Mouse (Mus musculus): ENCODE results near the gene Dab2ip.

Dab2ip gene

GRCm38 (mm10) chr2:35720550-35720949, 162.5 kb downstream of the Dab2ip start:
- peak; percentile 56 for DNase-seq

DNA sequence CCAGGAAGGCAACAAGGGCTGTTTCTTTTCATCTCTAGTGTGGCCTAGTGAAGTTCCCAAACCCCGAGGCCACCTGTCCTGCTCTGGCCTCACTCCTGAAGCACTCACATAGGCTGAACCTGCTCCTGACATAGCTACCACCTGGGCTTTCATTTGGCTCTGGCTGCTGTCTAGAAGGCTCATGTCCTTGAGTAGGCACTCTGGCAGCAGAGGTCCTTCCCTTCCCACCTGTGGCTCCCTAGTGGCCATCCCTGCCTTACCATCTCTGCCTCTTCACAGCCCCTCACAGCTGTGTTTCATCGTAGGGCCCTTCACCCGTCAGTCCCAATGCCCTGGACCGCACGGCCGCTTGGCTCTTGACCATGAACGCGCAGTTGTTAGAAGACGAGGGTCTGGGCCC, 162.9 kb downstream of the Dab2ip start:
- DNase-seq, result no peak

- peak; percentile 74 to 76 for DNase-seq
These were observed 164.8 kb downstream of the Dab2ip start for GRCm38 (mm10) chr2:35722821-35723220.

DNA sequence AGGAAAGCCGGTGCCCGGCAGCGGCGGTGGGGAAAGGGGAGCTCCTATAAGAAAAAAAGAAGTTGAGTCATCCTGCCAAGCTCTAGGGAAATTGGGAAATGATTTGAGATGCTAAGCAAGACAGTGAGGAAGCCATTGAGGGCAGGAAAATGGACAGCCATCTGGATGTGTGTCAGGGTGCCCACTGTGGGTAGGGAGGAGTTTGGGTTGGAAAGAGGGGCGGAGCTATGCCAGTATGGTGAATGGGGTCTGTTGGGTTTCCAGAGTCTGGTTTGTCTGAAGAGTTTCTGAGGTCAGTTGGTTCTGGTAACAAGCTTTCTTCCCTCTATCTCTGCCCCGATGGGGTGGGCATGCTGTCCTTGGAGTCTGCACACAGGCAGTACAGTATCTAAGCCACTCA, 165.2 kb downstream of the Dab2ip start:
- peak in 1 of 2 experiments; percentile 49 for DNase-seq

DNA sequence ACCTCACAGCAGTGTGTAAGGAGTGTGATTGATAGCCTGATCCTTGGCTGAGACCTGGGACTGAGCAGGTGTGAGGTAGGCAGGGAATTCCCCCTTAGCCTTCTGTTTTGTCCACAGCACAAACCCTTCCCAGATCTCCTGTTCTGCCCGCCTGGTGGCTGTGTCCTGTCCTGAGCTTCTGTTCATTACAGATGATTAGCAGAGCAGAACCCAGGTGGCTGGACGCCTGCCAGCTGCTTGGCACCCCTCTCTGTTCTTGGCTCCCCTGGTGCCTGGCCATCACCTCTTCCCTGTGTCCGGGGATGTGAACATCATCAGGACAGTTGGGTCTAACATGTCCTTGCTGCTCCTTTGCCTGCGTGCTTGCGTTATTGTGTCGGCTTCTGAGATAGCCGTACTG, 165.6 kb downstream of the Dab2ip start:
- DNase-seq, result peak; percentile 77 to 78

GRCm38 (mm10) chr2:35728633-35729032, 170.6 kb downstream of the Dab2ip start:
- DNase-seq, result no peak

GRCm38 (mm10) chr2:35729077-35730065, 171.3 kb downstream of the Dab2ip start:
- no peak for DNase-seq

DNA sequence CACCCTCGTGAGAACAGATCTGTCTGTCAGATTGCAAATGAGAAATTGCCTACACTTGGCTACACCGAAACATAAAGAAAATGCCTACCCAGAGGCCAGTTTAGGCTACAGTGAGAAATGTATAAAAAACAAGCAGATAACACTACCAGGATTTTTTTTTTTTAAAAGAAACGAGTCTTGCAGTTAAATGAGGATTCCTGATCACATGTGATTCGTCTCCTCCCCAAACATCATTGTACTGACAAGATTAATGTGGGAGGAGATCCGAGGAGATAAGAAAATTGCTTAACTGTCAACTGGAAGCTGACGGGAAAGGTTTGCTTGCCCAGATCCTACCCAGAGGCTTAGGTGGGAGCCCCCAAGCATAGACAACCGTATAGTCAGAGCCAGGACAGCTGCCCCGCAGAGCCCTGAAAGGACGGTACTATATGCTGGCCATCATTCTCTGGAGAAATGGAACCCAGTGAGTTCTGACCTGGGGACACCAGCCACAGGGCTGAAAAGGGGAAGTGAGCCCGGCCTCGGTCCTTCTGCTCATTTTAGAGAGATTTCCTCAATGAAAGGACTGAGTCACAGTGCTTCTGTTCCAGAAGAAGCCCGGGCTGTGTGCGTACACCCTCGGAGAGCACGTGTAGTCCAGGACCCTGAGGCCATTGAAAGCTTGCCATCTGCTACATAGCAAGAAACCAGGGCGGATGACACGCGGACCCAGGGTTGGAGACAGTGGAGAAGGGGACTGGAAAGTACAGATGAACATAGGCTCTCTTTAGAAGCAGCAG, 173.8 kb downstream of the Dab2ip start:
- peak in 1 of 2 experiments; percentile 50 for DNase-seq

GRCm38 (mm10) chr2:35735001-35735400, 176.9 kb downstream of the Dab2ip start:
- peak; percentile 49 to 69 for DNase-seq

DNA sequence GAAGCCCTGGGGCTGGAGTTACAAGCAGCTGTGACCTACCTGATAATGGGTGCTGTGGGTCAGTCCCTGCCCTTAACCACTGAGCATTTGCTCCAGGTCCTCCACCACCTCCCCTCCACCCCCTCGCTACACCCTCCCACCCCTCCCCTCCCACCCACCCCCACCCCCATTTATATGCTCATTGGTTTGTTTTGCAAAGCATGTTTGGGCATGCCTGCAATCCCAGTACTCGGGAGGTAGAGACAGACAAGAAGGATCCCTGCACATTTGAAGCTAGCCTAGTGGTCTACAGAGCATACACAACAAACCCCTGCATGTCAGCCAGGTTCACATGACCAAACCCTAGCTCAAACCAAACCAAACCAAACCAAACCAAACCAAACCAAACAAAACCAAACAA, 178.0 kb downstream of the Dab2ip start:
- no peak for DNase-seq

- no peak for DNase-seq
These were observed 179.5 kb downstream of the Dab2ip start for GRCm38 (mm10) chr2:35737467-35738027.

DNA sequence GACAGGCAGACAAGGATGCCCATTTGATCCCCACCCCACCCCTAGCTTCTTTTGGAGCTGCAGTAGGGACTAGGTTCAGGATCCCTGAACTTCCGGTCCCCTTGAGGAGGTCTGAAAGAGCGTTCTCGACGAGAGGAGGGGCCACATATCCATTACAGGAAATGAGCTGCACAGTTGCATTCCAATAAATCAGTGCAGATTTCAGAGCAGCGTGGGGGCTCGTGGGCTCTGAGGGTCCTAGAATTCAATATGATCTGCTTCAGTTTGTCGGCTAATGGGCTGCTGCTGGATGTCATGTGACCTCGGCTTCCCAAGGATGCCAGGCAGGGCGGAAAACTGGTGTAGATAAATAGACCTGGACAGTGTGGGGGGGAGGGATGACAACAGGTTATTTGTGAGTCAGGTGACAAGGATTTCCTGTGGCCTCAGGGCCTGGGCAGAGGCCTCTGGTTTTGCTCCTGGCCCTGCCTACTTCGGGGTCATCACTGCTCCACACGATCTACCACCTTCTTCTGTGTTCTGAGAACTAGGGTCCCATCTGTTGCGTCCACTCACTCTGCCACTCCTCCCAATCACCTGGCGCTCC, 181.7 kb downstream of the Dab2ip start:
- DNase-seq, result no peak

DNA sequence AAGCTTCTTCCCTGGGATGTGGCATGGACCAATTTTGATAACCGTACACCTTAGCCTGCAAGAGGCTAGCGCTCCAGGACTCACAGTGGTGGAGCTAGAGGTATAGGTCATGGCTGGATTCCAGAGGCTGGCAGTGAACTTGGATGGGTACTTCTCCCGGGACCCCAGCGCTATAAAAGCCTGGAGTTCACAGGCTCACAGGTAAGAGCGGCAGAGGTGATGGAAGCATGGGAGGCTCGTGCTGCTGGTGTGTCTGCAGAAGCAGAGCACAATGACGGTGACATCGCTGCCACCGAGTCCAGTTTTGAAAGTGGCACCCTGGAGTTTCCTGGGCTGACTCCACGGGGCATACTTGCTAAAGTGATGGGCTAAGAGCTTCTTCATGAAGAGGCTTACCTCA, 187.8 kb downstream of the Dab2ip start:
- DNase-seq, result peak; percentile 33 to 49

- peak; percentile 83 to 89 for DNase-seq
These were observed 188.6 kb downstream of the Dab2ip start for GRCm38 (mm10) chr2:35746638-35747037.

GRCm38 (mm10) chr2:35747371-35748035, 189.4 kb downstream of the Dab2ip start:
- peak; percentile 69 to 81 for DNase-seq

DNA sequence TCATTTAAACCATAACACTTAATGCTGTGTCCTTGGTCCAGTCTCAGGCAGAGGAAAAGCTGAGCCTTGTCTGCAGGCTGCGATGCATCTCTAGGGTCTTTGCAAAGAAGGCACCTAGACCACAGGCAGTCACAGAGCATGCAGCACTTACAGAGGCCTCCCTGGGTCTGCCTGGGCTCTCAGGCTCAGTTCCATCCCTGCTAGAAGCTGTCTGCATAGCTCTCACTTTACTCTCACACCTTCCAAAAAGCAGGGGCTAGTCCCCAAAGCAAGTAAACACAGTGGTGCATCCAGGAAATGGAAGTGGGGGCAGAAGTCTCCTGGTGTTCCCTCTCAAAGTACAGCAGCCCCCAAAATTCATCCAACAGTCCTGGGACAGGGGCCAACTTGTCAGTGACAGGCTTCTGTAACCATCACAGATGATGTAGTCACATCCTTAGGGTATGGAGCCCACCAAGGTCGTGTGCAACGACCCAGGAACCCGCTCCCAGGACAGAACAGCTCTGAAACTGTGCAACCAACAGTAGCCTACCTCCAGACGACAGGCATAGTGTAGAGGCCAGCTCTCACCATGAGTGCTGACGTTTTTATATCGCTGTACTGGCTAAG, 192.6 kb downstream of the Dab2ip start:
- DNase-seq, result no peak

DNA sequence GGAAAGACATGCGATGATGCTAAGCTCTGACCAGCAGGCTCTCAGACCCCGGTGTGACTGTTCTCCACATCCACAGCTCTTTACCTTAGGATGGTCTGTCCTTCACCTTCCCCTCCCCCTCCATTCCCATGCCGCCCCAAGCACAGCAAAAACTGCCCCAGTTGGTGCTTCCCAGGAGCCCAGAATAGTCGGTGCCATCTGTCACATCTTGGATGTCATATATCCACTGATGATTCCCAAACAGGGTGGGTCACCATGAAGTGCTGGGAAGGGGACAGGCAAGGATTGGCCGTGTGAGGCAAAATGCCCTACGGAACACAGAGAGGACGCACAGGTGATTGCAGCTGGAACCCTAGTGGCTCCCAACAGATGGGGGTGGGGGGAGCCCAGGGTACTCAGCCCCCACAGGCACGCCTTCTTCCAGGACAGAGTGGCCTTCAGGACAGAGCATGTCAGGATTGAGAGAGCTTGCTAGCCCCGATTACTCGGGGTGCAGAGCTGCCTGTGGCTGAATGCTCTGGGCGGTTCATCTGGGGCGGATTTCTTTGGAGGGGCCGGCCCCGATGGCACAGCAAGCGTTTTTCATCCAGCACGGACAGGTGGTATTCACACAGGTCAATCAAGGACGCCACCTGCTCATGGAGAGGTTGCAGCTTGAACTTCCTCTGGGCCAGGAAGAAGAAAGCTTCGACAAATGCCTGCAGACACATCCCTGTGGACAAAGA, 193.9 kb downstream of the Dab2ip start:
- peak; percentile 70 to 80 for DNase-seq

- DNase-seq, result no peak
These were observed 198.4 kb downstream of the Dab2ip start for GRCm38 (mm10) chr2:35756467-35756866.

DNA sequence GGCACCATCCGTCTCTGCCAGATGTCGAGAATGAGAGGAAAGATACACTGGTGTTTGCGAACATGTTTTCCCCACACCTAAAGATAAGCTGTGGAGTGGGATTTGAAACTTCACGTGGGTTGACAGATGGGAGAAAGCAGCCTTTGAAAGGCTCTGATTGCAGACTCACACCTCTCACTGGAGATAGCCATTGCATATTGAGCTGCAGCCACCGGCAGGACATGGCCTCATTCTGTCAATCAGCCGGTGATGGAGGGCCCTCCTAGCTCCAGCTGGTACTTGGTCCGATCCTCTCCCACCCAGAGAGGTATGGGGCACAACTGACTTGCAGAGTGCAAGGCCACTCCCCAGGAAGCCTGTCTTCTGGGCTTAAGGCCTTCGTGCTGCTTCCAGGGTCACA, 202.3 kb downstream of the Dab2ip start:
- peak; percentile 49 to 50 for DNase-seq

- DNase-seq, result no peak
These were observed 202.8 kb downstream of the Dab2ip start for GRCm38 (mm10) chr2:35760867-35761266.

- DNase-seq, result no peak
These were observed 203.4 kb downstream of the Dab2ip start for GRCm38 (mm10) chr2:35761458-35761857.

Data from cerebellum, postnatal 14 days (tissue).